Mouse (Mus musculus) small intestine, adult 2 months (tissue): ENCODE measurements around the gene Csnk2a2.

Source experiments
- CTCF ChIP-seq: fragments of 200-500 bp; IDR thresholded peaks from 2 replicates; pipeline ENCODE4 v1.5.1; 2012; ENCODE audit warnings: low read depth, mild to moderate bottlenecking, control low read depth, inconsistent platforms, low read length, moderate library complexity, mixed read lengths; ENCODE audit not compliant: insufficient replicate concordance, insufficient read length; ENCODE audit errors: extremely low read depth
- POLR2A ChIP-seq: fragments of 200-500 bp; IDR thresholded peaks from 2 replicates; pipeline ENCODE4 v1.6.1; 2012; ENCODE audit warnings: low read depth, mild to moderate bottlenecking, control low read depth, inconsistent platforms, low read length, moderate library complexity

- TF ChIP-seq CTCF (no peak), POLR2A (no peak)
These were observed 80.3 kb downstream of the Csnk2a2 start for GRCm38 (mm10) chr8:95409518-95409917.
